Comparison of ENCODE assay signal across 20 mouse cellular contexts in the genomic region with DNA sequence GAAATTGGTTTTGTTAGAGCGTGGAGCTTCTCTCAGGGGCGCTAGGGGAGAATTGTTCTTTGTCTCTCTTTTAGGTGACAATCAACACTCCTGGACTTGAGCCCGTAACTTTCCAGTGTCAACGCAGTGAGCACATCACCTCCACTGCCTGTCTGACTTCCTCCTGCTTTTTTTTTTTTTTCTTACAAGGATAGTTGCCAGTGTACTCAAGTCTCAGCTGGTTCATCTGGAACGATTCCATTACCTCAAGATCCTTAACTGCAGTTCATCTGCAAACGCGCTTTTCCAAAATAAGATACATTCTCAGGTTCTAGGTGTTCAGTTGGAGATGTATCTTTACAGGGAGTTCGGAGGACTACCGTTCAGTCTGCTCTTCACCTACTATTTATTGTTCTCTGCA. TPM values are rescaled to one million over a fixed set of nuclear protein-coding genes. Genes with fewer than 3 reads are reported as not detected.
"Had no signal": no experiment of that assay in that cellular context is flagged by ENCODE, and none has a peak within 500 bp of the region (broad histone marks: within the 10 kb centered on the region; RNA-seq: fewer than 3 reads in every experiment).

No protein-coding gene starts in this region.

- DNase-seq: gastrocnemius, adult 2 months; gastrocnemius, postnatal 10 days; gastrocnemius, postnatal 25 days; heart, adult 18-20 months; heart, postnatal 14 days; heart, postnatal 36 days; kidney, adult 11 months; kidney, adult 2 months; kidney, adult 9 months; kidney, postnatal 14 days; kidney, postnatal 36 days; layer of hippocampus, adult 9-11 months; layer of hippocampus, postnatal 36 days; left cerebral cortex, postnatal 4 days had no signal

RNA-seq across cellular contexts. Expression of gene Gm9817, which starts 16.5 kb away (rescaled TPM):
- total RNA-seq: heart, postnatal 14 days; hematopoietic stem cell, adult 5-6 weeks; layer of hippocampus, adult 18-20 months; layer of hippocampus, adult 8-10 months; left cerebral cortex, adult 18-20 months; left cerebral cortex, postnatal 25 days; liver, adult 2 months had no signal
